Mouse (Mus musculus) cortical plate, adult 2 months (tissue): ENCODE measurements around the gene Ube2u. TPM values are rescaled to one million over a fixed set of nuclear protein-coding genes. Genes with fewer than 3 reads are reported as not detected.

Experiments used
- H3K27ac ChIP-seq: fragments of 200-500 bp; 2 replicates; pipeline ENCODE4 v1.5.1; 2012; ENCODE audit warnings: low read length, control low read depth, inconsistent platforms; ENCODE audit not compliant: insufficient read depth
- H3K4me1 ChIP-seq: fragments of 200-500 bp; 2 replicates; pipeline ENCODE4 v1.6.1; 2011; ENCODE audit warnings: low read length; ENCODE audit not compliant: control insufficient read depth, insufficient read depth
- H3K4me3 ChIP-seq: fragments of 200-500 bp; 2 replicates; pipeline ENCODE4 v1.5.1; 2011; ENCODE audit warnings: mild to moderate bottlenecking, low read length, control low read depth; ENCODE audit not compliant: insufficient read depth
- CTCF ChIP-seq: fragments of 200-500 bp; IDR thresholded peaks from 2 replicates; pipeline ENCODE4 v1.5.1; 2011; ENCODE audit warnings: mild to moderate bottlenecking, control low read depth, low read length; ENCODE audit not compliant: insufficient read depth; ENCODE audit errors: extremely low read depth
- POLR2A ChIP-seq: fragments of 200-500 bp; IDR thresholded peaks from 2 replicates; pipeline ENCODE4 v1.6.1; 2011; ENCODE audit warnings: mild to moderate bottlenecking, low read length, control low read depth; ENCODE audit not compliant: insufficient read depth; ENCODE audit errors: extremely low read depth
- polyA plus RNA-seq: library from polyadenylated mRNA; depleted of rRNA; stranded (reverse); fragments of >200 nt; gene quantifications from 2 replicates; pipeline ENCODE4 v1.2.3, GENCODE M21; 2012; rRNA removed

Ube2u gene
- not detected in 2 replicates for polyA plus RNA-seq

DNA sequence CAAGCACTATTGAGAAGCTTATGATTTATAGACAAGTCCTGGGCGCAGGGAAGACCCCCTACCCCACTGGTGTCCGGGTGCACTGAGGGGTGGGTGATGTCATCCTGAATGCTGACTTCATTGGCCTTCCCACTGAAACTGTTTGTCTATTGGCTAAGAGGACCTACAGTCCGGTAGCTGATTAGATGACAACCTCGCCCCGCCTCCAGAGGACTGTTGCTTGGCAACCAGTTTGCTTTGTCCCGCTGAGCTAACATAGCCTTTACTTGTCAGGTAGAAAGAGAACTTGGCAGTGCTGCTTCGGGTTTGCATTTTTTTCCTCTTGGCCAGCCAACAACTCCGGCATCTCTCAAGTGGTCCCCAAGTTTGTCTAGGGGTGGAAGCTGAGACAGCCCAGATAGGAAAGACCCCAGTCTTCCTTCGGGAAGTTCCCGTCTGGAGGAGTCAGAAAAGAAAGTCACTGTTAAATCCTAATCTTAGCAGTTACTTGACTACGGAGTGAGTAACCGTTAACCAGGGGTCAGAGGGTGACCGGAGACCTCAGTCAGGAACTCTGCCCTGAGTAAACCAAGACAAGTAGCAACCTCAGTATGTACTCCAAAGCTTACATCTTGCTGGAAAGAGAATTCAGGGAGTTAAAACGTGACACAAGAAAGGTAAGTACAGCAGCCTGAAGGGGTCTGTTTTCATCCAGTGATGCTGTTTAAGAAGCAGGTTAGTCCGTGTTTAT lies at the start of gene Ube2u:
Gene Ube2u (plus strand): TSS at position 258 of the 730 bp plus-strand sequence.
- no peak within 1 kb of the TSS for H3K27ac ChIP-seq
- H3K4me1 ChIP-seq = no peaks in the 10 kb centered on the region
- no peak within 1 kb of the TSS for H3K4me3 ChIP-seq
- no peak for TF ChIP-seq POLR2A
- TF ChIP-seq CTCF = no peak

DNA sequence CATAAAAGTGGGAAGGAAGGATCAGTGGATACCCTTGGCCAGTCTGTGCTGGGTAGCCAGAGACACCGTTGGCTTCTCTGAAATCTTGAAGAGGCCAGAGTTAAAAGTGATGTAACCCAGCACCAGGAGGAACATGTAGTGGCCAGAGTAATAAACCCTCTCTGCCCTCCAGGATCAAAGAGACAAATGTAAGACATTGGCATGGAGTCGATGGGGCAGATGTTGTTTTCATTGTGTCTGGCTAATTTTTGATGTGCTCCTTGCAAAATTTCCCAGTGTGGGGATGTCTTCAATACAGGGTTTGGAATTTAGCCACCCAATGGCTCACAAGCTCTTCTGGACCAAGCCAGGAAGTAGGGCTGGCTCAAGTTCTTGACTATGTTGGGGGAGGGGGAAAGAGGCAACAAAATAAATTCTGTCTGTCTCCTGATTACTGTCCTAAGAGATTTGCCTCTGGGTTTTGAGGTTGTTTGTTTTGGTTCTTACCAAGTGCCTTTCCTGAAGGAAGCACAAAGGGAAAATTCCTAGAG lies 49.2 kb upstream of the Ube2u start:
- Histone ChIP-seq H3K27ac (no peak overlapping the region), H3K4me1 (no peaks in the 10 kb centered on the region), H3K4me3 (no peak overlapping the region)
- TF ChIP-seq CTCF = no peak
- no peak for TF ChIP-seq POLR2A

DNA sequence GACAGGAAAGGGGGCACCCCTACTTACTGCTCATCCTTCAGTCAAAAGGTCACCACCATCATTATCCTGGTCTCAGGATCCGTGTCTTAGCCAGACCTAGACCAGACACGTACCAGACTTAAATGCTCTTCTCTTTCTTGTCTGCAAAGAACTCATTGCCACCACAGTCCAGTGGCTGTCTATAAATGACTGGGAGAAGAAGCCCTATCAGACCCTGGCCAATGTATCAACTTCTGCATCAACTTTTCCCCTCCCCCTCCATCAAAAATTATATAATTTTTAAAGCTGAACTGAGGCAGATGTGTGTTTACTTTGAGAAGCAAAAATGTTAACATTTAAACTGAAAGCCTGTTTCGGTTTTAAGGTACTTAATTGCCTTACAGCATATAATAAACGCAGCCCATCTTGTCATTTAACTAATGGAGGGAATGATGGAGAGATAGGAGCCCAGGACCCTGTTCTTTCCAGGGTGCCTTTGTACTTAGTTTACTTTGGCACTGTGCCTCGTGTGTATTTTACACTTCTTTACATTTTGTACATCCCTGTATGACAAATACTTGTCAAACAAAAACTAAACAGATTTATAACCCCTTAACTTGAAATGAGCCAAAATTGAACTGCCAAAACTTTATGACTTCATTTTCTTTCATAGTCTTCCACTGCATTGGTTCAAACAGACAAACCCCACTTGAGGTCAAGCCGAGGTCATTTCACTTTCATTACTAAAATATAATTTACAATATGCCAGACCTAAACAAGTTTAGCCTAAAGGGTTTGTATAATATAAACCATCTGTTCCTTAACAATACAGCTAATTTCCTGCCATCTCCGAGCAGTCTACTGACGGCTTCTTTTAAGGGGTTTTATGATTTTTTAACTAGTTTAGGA lies 43.1 kb upstream of the Ube2u start:
- TF ChIP-seq CTCF = no peak
- no peak for TF ChIP-seq POLR2A
- no peak overlapping the region for H3K4me3 ChIP-seq
- no peaks in the 10 kb centered on the region for H3K4me1 ChIP-seq

DNA sequence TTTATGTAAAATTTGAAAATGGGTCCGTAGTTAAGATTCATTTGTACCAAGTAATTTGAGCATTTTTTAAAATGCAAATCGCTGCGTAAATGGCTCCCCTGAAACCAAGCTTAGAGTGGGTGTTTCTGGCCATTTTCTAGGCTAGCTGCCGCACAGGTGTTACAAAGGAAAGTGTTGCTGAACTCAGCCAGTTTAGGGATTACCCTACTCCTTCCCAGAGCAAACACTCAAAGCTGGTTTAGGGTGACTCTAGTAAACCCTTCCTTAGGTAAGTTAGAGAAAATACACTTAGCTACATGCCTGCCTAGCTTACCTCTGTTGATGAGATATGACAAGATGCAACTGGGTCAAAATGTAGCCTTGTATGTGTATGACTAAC lies 42.5 kb upstream of the Ube2u start:
- no peak overlapping the region for H3K27ac ChIP-seq
- H3K4me3 ChIP-seq = no peak overlapping the region
- TF ChIP-seq CTCF (no peak), POLR2A (no peak)
- H3K4me1 ChIP-seq = no peaks in the 10 kb centered on the region

More for the DNA sequence above, 43.1 kb upstream of the Ube2u start:
- no peak overlapping the region for H3K27ac ChIP-seq

DNA sequence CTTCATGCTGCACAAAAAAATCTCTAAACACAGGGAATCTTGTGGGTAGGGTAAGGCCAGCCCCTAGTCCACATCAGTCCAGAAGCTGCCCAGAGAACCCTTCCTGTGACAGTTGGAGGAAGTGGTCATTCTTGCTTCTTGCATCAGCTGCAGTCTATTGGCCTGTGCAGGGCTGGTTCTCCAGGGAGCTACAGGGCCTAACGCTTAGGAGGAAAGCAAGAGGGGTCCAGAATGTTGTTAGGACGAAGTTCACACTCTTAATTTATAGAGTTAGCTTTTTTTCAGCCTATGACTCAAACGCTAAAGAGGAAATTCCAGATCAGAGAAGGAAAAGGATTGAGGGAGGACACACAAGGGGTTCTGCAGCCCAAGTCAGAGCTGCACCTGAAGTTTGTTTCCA lies 31.8 kb upstream of the Ube2u start:
- Histone ChIP-seq H3K4me1 (no peaks in the 10 kb centered on the region), H3K4me3 (no peak overlapping the region), H3K27ac (no peak overlapping the region)
- TF ChIP-seq CTCF (no peak), POLR2A (no peak)

DNA sequence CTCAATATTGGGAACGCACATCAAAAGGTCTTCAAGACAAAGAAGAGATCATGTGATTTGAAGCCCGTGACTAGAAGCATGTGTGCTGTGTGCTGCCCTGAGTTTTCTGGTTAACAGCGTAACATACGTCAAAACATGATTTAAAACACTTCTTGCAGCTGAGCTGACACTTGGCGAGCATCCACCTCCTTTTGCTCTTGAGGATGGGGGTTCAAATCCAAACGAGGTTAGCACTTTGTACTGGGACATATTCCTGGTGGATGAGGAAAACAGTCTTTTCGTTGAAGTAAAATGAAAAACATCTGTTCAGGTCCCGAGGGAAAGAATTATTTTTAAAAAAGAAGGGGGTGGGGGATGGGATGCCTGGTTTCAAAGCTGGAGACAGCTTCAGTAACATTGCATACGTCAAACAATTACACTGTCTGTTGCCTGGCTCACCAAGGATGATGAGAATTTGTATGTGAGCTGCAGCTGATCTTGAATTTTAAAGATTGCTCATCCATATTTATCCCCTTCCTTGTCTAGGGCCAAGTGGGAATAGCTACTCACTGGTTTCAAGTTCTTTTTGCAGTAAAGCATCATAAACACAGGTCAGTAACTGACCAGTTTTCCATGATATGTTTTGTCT lies 16.0 kb upstream of the Ube2u start:
- no peak for TF ChIP-seq POLR2A
- no peak for TF ChIP-seq CTCF
- Histone ChIP-seq H3K4me1 (no peaks in the 10 kb centered on the region), H3K27ac (no peak overlapping the region), H3K4me3 (no peak overlapping the region)

DNA sequence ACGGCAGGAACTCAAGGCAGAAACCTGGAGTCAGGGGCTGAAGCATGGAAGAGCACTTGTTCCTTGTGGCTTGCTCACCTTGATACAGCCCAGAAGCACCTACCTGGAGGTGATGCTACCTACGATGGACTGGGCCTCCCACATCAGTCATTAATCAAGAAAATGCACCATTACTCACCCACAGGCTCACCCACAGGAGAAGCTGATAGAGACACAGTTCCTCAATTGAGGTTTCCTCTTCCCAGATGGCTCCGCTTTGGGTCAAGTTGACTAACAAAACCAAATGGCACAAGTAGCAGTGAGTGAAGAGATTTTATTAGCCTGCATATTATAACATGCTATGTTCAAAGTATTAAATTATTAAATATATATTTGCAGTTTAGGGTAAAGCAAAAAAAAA lies 9.8 kb downstream of the Ube2u start:
- no peaks in the 10 kb centered on the region for H3K4me1 ChIP-seq
- no peak overlapping the region for H3K27ac ChIP-seq
- TF ChIP-seq CTCF = no peak
- no peak for TF ChIP-seq POLR2A
- no peak overlapping the region for H3K4me3 ChIP-seq

DNA sequence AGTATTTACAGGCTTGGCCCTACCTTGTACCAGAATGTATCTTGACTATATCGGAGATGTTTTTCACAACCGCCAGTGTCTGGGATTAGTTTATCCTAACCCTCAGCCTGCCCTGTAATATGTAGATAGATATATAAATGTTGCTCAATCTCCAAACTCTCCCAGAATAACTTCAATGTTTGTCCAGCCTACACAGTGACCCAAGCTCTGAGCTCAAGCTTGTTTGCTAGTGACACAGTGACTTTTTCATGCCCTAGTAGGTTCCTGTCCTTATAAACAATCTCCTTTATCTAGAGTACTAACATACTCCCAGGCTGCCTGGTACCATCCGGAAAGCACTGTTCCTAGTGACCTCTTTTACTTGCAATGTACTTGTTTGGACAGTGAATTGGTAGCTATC lies 16.5 kb downstream of the Ube2u start:
- no peaks in the 10 kb centered on the region for H3K4me1 ChIP-seq
- H3K4me3 ChIP-seq = no peak overlapping the region
- TF ChIP-seq POLR2A (no peak), CTCF (no peak)
- H3K27ac ChIP-seq = no peak overlapping the region

DNA sequence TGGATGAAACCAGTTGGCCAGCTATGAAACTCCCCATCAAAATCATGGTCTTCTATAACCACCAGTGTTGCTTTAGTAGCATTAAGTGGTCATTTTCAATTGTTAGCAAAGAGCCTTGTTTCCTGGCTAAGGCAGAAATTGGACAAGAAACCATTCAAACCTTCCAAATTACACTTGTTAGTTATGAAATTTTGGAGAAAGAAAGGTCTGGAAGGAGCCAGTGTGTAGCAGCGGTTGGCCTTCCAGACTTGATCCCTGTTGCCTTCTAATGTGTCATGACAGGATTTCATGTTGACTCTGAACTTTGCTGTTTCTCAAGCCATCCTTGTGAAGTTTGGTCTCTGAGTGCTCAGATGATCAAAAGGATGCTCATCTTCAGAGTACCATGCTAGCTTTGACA lies 17.9 kb downstream of the Ube2u start:
- TF ChIP-seq CTCF (no peak), POLR2A (no peak)
- H3K4me1 ChIP-seq = no peaks in the 10 kb centered on the region
- no peak overlapping the region for H3K4me3 ChIP-seq
- H3K27ac ChIP-seq = no peak overlapping the region
